Mouse (Mus musculus) yolk sac, embryonic 10.5 days (tissue): ENCODE data around the gene Cenpo.
"Not testable (repeated sequence)": the region's sequence is repeated elsewhere in the genome, so short reads cannot be mapped to it uniquely, and the experiment has no call there.

Experiments
- DNase-seq: peaks from one replicate; pipeline ENCODE4 v3.0.0-alpha.2; 2017; ENCODE audit warnings: low spot score

Cenpo gene

DNA sequence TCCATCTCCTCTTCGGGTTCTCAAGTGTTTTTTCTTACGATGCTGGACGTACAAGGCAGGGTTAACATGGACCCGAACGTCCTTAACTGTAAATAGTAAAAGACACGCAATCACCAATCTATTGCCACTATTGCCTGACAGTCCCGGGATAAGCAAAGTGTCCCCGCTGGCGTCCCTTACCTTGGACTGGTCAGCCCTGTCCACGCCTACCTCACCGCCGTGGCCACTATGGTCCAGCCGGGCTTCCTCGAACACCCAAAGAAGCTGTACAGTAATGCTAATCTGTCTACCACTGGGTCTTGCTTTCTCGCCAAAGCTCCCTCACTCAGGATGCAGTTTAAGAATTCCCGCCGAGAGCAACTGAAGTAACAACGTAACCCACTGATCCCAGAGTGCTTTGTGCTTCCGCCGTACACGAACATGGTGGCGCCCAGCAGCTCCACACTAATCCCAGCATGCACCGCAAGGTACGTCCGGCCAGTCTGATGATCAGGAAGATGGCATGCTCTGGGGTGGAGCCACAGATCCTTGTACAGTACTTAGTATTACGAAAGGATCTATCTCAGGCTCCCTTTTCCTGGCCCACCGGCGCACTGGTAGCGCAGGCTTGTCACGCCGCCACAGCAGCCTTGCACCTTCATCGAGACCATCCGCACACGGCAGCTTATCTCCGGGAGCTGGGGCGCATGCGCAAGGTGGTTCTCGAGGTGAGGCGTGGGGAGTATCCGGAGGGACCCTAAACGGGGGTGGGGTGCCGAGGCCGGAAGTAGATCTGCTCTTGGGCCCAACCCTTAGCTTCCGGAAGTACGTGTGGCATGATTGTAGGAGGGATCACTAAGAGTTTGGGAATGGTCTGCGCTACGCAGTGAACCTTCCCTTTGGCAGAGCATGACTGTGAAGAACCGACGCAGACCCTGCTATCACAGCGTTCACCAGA is at the start of gene Cenpo, which contains the start of gene Ptrhd1:
TSS of gene Cenpo (minus strand) at position 723 of the 937 bp plus-strand sequence.
TSS of gene Ptrhd1 (plus strand) at position 456 of the 937 bp plus-strand sequence.
- DNase-seq = peak; percentile 98

DNA sequence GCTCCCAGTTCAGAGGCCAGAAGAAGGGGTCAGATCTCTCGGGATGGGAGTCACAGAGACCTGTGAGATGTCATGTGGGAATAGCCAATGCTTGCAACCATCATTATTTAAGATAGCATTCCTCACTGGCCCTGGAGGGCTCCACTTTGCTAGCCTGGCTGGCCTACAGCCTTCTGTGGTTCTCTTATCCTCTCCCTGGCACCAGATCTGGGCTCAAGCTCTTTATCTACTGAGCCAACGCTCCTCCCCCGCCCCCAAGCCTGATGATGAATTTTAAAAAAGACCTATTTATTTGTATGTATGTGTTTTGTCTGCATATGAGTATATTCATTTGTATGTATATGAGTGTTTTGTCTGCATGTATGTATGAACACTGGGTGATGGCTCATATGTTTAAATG is 45.8 kb upstream of the Cenpo start:
- no peak for DNase-seq

DNA sequence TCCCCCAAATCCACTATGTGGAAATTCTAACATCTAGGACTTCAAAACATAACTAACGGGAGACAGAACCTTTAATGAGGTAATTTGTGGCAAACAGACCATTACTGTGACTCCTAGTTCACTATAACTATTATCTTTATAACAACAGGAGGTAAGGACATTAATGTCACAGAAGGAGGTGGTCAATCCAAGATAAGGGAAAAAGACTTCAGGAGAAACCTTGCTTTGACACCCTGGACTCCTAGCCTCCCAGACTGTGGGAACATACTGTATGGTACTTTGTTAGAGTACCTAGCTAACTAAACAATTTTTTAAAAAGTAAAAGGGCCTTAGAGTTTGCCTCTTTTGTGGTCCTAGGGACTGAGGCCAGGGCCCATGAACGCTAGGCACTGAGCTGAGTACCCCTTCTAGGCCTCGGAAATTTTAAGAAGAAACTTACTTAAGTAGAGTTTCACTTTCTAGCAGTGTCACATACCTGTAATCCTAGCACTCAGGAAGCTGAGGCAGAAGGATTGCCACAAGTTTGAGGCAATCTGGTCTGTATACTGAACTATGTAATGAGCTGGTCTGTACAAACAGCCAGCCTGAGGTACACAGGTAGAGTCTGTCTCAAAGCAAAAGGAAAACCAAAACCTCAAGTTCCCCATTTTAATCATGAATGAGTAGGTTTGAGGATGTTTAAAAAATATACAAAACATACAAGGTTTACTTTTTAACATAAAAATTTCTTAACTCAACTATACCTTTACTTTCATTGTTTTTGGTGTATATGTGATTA is 45.1 kb upstream of the Cenpo start:
- no peak for DNase-seq

DNA sequence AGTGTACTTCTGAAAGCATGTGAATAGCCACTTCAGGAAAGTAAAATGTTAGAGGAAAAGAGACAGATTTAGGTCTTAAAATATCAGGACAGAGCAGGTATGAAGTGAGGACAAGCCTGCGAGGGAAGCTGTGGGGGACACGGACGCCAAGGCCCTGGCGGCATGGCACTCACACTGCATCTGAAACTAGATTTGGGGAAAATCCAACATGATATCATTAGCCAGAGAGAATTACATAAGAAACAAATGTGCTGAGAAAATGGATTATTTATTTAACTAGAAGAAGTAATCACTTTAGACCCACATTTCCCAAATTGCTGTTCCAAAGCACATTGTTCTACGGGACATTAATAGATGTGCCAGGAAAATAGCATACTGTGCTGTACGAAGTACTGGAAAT is 37.0 kb upstream of the Cenpo start:
- no peak for DNase-seq

DNA sequence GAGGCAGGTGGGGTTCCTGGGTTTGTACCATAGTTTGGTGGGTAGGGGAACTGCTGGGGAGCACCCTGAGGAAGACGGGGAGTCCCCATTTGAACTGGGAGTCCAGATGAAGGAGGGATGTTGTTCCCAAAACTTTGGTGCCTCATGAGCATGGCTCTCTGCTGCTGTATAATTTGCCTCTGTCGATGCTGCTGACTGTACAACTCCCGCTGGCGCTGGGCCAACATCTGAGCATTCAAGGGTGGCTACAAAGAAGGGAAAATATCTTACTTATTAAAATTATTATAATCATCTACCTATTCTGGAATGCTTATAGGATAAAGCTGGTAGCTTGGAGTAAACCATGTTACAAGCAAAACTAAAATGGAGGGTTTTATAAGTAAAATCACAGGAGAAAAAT is 33.7 kb upstream of the Cenpo start:
- no peak for DNase-seq

DNA sequence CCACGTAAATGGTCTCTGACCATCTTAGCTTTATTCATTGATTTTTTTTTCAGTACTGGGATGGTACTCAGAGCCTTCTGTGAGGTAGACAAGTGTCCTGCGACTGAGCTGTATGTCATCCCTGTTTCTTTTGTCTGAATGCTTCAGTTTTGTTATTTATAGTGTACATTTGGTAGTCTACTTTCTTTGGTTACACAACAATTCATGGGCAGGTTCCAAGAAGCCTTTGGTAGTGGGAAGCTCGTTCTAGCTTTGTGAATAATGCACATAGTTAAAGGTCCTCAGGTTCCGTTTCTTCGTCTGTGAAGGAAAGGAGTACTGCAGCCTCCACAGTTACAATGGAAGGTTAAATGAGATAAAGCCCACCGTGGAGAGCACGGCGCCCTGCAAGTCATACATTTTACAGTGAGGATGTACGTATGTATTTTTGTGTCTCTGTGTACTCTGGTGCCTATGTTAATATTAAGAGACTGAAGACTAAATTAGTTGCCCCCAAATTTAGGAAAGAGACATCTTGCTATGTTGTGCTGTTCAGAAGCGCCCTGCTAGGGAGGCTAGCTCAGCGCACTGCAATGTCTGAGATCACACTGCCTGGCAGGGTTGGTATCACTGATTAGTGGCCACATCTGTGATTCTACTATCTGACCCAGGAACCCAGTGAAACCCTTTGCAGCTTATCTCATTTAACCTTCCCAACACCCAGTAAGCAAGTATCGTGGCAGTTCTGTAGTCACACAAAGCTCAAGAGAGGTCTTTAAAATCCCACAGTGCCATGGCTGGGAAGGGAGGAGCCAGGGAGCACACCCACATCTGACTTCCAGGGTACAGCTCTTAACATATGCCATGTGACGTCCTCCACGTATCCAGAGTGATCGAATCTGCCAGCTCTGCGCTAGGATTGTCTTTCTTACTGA is 18.9 kb upstream of the Cenpo start:
- no peak for DNase-seq

DNA sequence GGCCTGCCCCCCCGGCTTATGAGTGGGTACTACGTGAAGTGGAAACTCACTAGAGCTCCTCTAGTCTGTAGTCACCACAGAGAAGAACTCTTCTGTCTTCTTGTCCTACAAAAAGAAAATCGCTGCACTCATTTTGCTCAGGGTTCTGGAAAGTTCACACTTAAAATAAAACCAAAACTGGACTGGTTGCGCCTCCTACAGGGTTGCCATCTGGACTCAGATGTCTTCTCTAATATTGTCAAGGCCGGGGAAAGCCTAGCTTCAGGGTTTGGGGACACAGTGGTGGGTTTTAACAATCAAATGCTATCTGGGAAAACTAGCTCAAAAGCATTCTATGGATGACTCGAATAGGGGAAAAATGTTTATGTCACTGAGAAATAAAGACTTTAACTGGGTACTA is 15.7 kb upstream of the Cenpo start:
- no peak for DNase-seq

DNA sequence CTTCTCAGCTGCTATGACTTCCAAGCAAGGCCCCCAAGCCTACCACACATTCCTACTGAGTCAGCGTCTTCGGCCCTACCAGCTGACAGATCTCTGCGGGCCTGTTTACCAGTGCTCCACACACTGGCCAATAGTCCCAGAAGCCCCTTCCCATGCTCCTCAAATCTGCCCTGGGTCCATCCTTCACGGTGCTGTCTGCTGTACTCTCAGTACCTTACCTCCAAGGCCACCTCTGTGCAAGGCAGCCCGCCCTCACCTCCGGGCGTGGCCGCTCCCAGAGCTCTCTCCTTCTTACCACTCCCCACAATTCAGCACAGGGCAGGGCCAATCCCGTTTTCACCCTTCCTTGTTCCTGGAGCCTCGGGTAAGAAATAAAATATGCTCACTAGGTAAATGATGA is 11.6 kb upstream of the Cenpo start:
- no peak for DNase-seq

DNA sequence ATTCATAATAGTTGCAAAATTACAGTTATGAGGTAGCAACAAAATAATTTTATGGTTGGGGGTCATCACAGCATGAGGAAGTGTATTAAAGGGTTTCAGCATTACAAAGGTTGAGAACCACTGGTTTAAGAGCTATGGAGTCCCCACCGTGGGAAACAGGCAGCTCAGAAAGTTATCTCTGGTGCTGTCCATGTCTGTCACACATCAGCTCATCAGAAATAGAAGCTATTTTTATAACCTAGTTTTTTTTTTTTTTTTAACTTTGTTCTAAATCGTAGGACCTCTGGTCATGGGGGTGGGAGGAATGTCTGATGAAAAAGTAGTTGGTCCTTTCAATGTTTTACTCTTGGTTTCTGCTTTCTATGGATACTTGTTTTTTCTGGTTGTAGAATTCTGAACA is 9.7 kb upstream of the Cenpo start:
- DNase-seq = no peak

DNA sequence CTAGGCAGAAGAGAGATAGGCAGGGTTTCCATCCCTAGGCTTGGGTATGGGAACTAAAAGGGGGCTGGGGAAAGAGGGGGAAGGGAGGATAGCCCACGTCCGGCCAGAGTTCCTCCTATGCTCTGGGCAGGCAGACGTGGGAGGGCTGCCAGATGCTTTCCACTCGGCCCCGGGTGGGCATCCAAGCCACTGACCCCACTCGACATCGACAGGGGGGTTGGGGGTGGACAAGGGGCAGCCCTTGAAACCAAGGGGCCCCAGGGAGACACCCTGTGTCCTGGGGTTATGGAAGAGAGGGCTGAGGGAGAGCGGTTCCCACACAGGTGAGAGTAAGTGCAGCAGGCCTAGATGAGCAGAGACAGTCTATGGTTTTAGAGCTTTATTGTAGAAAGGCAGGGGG is 6.2 kb upstream of the Cenpo start:
- DNase-seq = not testable (repeated sequence)

DNA sequence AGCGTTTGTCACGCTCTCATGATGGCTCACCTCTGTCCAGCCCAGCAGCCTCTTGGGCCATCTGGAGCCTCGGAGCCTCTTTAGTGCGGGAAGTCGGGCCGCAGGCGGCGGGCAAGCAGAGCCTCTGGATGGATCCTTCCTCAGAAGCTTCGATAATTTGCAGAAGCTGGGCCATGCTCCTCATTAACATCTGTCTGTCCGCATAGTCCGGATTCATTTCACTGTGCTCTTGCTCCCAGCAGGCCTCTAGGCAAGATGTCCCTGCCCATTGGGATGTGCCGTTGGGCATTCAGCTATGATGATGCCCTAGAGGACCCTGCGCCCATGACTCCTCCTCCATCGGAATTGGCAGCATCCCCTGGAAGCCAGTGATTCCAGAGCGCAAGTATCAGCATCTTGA is 3.4 kb upstream of the Cenpo start:
- DNase-seq = no peak

DNA sequence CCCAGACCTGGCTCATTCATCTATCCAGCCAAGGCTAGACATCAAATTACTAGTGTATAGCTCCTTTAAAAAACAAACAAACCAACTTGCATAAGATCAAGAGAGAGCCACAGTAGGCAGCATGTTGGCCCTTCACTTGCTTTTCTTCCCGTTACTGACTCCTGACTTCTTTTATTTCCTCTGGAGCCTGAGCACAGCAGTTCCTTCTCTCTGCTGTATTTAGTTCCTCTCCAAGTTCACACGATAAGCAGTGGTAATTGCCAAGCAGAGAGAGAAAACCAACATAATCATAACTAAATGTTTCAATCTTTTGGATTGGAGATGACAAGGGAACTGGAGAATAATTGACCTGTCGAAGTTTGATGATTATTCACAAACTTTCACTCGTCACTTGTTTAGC is 1.3 kb downstream of the Cenpo start:
- no peak for DNase-seq

DNA sequence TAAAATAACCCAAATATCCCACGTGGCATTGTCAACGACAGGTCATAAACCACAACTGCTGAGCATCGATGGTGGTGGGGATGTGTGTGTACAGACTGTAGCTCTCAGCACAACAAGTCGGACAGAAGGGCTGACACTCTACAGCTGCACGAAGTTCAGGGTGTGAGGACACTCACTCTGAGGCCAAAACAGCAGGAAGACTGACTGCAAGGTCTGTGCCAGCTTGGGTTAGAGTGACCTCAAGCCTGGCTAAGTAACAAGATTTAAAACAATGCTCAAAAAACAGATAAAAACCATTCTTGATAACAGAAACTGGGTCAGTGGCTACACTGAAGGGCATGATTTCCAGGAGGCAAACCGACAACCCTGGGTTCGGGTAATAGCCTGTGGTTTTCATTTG is 3.9 kb downstream of the Cenpo start:
- DNase-seq = no peak

DNA sequence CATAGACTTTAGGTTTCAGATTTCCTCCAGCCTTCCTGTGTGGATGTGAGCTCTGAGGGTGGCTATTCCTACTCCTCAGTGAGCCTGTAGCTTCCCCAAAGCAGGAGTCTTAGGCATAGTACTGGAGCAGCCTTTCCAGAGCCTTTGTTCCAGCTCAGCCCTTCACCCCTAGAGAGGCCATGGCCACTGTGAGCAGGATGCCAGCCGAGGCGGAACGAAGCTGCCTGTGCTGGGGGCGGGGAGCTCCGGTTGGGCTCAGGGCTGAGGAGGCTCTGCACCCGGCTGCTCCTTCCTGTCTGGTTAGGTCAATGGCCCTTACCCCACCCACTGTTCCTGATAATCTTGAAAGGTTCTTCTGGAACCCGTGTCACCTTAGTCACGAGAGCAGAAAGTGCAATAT is 21.2 kb downstream of the Cenpo start:
- no peak for DNase-seq

DNA sequence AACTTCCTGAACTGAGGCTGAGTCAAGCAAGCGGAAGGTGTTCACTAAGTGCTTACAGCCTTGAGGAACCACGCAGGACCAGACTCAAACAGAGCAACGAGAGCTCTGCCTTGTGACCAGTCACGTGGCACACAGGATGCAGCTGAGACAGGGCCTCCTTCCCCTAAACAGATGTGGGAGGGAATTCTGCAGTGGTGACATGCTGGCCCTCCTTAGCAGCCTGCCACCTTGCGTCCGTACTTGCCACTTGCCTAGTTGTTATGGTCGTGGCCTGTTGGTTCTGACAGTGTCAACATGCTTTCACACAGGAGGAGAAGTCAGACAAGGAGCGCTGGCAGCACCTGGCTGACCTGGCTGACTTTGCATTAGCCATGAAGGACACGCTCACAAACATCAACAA is 22.9 kb downstream of the Cenpo start:
- DNase-seq = no peak

DNA sequence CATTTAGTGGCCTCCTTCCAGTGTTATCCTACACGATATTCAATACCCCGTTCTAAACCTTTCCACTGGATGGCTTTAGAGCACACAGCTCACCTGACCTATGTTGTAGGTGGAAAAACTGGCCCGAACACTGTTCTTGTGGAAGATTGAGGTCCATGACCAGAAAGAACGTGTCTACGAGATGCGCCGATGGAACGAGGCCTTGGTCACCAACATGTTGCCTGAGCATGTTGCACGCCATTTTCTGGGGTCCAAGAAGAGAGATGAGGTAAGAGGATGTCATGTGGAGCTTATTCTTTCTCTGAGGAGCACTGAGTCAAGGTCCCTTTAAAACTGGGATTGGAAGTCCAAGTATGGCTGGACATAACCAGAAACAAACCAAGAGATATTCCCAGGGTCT is 24.9 kb downstream of the Cenpo start:
- DNase-seq = no peak

DNA sequence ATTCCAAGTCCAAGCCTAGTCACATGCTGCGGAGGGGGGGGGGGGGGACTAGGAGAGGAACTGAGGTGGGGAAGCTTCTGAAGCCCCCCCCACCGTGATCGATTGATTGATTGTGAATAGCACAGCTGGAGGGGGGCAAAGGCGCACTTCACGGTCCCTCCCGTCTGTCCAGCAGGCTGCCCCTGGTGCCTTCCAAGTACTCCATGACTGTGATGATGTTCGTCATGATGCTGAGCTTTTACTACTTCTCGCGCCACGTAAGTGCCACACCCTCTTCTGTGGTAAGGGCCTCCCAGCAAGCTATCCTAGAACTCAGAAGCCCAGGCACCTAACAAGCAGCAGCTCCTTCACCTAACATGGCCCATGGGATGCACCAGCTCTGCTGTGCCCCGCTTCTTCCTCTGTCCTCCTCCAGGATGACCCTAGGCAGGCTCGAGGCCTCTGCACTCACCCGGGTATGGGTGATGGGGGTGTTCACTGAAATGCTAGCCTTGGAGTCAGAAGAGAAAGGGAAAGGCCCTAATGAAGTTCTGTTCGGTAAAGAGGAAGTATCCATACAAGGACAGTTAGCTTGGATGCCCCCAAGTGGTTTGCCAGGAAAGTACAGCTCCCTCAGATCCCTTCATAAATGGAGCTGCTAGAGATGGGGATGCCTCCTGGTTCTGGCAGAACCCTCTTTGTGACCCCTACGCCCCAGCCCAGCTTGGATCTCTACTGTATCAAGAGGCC is 25.5 kb downstream of the Cenpo start:
- no peak for DNase-seq

DNA sequence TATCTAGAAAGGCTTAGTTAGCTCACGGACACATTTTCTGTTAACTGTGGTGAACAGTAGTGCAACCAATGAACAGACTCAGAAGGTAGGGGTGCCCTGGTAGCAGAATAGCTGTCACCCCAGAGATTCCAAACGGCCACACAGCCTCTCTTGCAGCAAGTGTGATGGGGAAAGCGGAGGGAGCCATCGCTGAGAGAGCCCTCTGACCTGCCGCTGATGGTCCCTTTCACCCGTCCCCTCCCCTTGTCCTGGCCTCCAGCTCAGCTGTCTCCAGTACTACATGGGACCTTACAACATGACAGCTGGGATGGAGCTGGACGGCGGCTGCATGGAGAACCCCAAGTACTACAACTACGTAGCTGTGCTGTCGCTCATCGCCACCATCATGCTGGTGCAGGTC is 28.0 kb downstream of the Cenpo start:
- DNase-seq = no peak

DNA sequence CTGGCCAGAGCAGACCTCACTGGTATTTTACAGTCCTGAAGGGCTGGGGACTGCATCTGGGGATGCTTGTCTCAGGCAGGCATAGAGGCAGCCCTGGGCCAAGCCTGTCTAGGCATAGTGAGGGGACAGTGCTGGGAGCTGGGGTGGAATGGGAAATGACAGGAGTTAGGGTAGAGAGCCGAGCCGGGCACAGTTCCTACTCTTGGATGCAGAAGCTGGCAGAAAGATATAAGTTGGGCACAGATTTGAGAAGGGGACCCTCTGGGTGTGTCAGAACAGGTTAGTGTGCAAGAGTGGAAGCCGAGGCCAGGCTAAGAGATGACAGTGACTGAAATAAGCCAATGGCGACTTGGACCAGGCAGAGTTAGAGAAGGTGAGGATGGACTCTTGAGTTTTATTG is 31.9 kb downstream of the Cenpo start:
- DNase-seq = no peak

DNA sequence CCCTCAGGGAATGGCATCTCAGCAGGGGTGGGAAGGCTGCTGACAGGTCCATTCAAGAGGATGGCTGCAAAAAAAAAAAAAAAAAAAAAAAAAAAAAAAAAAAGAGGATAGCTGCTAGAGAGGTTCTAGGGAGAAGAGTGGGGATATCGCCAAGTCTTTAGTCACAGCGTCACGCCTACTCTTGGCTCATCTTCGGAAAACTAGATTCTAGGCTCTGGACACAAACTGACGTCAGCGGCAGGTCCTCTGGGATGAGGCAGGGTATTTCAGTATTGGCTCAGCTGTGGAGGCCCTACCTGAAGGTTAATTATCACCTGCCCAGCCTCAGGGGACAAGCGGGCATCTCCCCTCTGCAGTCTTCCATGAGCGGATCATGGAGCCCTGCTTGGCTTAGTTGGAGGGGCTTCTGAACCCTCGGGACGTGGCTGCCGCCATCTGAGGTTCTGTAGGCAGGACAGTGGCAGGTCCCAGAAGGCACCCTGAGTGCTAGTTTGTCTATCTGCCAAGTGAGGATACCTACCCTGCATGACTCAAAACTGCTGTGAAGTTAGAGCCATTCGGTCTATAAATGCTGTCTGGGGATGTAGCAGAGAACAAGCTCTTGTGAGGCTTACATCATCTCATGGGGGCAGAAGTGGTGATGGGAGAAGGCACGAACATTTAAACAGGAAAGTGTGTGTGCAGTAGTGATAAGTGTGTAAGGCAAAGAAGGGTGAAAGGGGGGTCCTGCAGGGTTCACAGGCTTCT is 32.5 kb downstream of the Cenpo start:
- DNase-seq = no peak

DNA sequence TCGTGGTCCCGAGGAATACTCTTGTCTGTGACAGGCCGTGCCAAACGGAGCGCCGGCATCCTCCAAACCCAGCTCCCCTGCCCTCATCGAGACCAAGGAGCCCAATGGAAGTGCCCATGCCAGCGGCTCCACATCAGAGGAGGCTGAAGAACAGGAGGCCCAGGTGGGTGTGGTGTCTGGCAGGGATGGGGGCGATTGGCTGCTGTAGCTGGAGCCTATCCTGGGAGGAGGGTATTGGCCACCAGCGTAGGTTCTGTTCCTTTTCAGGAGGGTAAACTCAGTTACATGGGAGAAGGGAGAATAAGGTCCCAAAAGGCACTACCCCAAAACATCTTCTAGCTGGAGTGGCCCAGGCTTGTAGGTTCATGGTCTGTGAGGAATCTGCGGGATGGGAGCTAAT is 34.8 kb downstream of the Cenpo start:
- no peak for DNase-seq
